Mouse (Mus musculus) embryonic facial prominence, embryonic 15.5 days (tissue): ENCODE data around the gene Kdelr2. TPM values are rescaled to one million over a fixed set of nuclear protein-coding genes. Genes with fewer than 3 reads are reported as not detected.

ENCODE experiments used
- ATAC-seq: fragments of 200-750 bp; cut with Nextera tagmentation; 2 replicates; pipeline ENCODE4 v1.8.0; 2017; ENCODE audit warnings: low read depth, moderate TSS enrichment; ENCODE audit not compliant: insufficient number of reproducible peaks, low FRiP score, low TSS enrichment
- H3K27ac ChIP-seq: fragments of 300-500 bp; sonication (generic); replicated peaks from 2 replicates; pipeline ENCODE4 v1.5.1; 2015; ENCODE audit warnings: mild to moderate bottlenecking, inconsistent platforms
- H3K27me3 ChIP-seq: fragments of 300-500 bp; sonication (generic); 2 replicates; pipeline ENCODE4 v1.6.1; 2015; ENCODE audit warnings: inconsistent platforms
- H3K36me3 ChIP-seq: fragments of 300-500 bp; sonication (generic); 2 replicates; pipeline ENCODE4 v1.6.1; 2015; ENCODE audit warnings: mild to moderate bottlenecking, inconsistent platforms
- H3K4me1 ChIP-seq: fragments of 300-500 bp; sonication (generic); 2 replicates; pipeline ENCODE4 v1.6.1; 2015; ENCODE audit warnings: inconsistent platforms
- H3K4me2 ChIP-seq: fragments of 300-500 bp; sonication (generic); replicated peaks from 2 replicates; pipeline ENCODE4 v1.6.1; 2015; ENCODE audit warnings: mild to moderate bottlenecking, inconsistent platforms
- H3K4me3 ChIP-seq: fragments of 300-500 bp; sonication (generic); replicated peaks from 2 replicates; pipeline ENCODE4 v1.5.1; 2015; ENCODE audit warnings: mild to moderate bottlenecking, inconsistent platforms
- H3K9ac ChIP-seq: fragments of 300-500 bp; sonication (generic); 2 replicates; pipeline ENCODE4 v1.6.1; 2015; ENCODE audit warnings: inconsistent platforms
- H3K9me3 ChIP-seq: fragments of 300-500 bp; sonication (generic); replicated peaks from 2 replicates; pipeline ENCODE4 v1.6.1; 2016; ENCODE audit warnings: inconsistent platforms
- WGBS: fragments of 180-500 bp; shearing (Covaris S2); methylation state at CpG from one replicate; pipeline ENCODE4 v1.1.7; 2015; 5-methylcytosine and 5-hydroxymethylcytosine counted together
- polyA plus RNA-seq: library from polyadenylated mRNA; unstranded; fragments of >200 nt; fragmentation: Nextera tagmentation; extraction: Ambion mirVana; gene quantifications from 2 replicates; pipeline ENCODE4 v1.2.1, GENCODE M21; 2015

Kdelr2 gene
- polyA plus RNA-seq, 1 experiment from 2014 or later, result 417 TPM

DNA sequence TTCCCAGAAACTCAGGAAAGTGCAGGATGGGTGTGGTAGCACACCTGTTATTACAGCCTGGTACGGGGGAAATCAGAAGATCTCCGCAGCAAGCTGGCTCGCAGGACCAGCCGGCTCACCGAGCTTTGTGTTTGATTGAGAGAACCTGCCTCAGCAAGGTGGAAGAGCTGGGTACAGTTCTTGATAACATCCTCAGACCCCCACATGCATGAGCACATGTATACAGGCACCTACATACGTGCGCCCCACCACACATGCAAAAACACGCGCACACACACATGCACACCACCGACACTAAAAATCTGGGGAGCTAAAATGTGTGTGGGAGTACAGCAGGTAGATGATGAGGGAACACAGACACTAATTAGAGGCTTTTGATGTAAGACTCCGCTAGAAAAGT is 60.0 kb downstream of the Kdelr2 start:
- Histone ChIP-seq H3K27ac (no peak overlapping the region), H3K9me3 (no peaks in the 10 kb centered on the region), H3K9ac (peak overlapping the region; percentile 54; the same call in 1 of the 2 replicates), H3K4me1 (peaks cover 18% of the 10 kb centered on the region; the same call in 1 of the 2 replicates), H3K27me3 (no peaks in the 10 kb centered on the region), H3K36me3 (peaks cover 8% of the 10 kb centered on the region), H3K4me2 (peak overlapping the region; percentile 88), H3K4me3 (peak overlapping the region; percentile 71)
- WGBS, result 66% methylated on average over 11 of the region's 11 CpGs
- no peak for ATAC-seq

DNA sequence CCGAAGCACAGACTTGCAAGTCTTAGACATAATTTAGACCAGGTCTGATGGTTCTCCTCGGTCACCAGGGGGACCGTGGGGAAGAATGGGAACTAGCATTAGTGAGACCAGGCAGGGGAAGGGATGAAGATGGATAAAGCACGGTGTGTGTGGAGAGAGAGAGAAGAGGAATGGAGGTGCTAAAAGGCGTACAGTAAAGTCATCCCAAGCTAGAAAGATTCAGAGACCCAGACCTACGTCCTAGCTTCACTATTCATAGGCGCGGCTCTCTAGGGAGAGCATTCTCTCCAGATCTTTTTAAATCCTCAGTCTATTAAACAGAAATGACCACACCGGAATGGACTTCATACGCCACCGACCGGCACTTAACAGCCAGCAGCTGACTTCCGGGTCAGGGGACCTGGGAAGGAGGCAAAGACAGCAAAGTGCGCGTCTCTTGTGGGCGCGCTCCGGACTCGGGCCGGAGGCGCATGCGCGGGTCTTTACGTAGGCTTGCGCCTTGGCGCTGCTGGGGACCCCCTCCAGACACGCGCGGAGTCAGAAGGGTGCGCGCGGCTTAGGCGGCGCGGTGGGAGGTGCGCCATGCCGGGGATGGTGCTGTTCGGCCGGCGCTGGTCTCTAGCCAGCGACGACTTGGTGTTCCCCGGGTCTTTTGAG is 60.6 kb downstream of the Kdelr2 start, which contains the start of gene Daglb:
TSS of gene Daglb (plus strand) at position 485 of the 657 bp plus-strand sequence.
- H3K27me3 ChIP-seq, result no peaks in the 10 kb centered on the region
- peak within 1 kb of the TSS; percentile 45 for H3K27ac ChIP-seq
- H3K4me2 ChIP-seq, result peak within 1 kb of the TSS; percentile 88
- peak within 1 kb of the TSS; percentile 54 for H3K9ac ChIP-seq
- H3K4me3 ChIP-seq, result peak within 1 kb of the TSS; percentile 71
- H3K9me3 ChIP-seq, result no peaks in the 10 kb centered on the region
- H3K36me3 ChIP-seq, result peaks cover 9% of the 10 kb centered on the region
- peaks cover 18% of the 10 kb centered on the region; the same call in 1 of the 2 replicates for H3K4me1 ChIP-seq
- ATAC-seq, result peak; percentile 94
- under 1% methylated on average over 43 of the region's 43 CpGs for WGBS

DNA sequence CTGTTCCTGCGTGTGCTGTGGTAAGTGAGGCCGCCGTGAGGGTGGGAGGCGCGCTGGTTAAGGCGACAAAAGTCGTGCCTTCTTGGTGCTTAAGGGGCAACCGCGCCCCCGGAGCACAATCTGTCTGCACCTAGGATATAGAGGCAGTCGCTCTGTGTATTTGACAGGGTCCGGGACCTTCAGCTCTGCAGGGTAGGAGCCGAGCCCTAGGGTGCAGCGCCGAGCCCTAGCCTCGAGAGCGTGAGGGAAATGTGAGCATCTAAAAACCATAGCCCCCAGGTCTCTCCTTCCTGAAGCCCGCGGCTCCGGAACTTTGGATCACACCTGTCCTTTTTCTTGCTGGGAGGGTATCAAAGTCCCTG is 61.1 kb downstream of the Kdelr2 start:
- no peak; the same call in 1 of the 2 replicates for ATAC-seq
- H3K27ac ChIP-seq, result peak overlapping the region; percentile 45
- no peaks in the 10 kb centered on the region for H3K27me3 ChIP-seq
- no peaks in the 10 kb centered on the region for H3K9me3 ChIP-seq
- H3K4me2 ChIP-seq, result peak overlapping the region; percentile 88
- under 1% methylated on average over 20 of the region's 20 CpGs for WGBS
- peaks cover 18% of the 10 kb centered on the region; the same call in 1 of the 2 replicates for H3K4me1 ChIP-seq
- peak overlapping the region; percentile 54 for H3K9ac ChIP-seq
- H3K36me3 ChIP-seq, result peaks cover 9% of the 10 kb centered on the region
- peak overlapping the region; percentile 71 for H3K4me3 ChIP-seq

DNA sequence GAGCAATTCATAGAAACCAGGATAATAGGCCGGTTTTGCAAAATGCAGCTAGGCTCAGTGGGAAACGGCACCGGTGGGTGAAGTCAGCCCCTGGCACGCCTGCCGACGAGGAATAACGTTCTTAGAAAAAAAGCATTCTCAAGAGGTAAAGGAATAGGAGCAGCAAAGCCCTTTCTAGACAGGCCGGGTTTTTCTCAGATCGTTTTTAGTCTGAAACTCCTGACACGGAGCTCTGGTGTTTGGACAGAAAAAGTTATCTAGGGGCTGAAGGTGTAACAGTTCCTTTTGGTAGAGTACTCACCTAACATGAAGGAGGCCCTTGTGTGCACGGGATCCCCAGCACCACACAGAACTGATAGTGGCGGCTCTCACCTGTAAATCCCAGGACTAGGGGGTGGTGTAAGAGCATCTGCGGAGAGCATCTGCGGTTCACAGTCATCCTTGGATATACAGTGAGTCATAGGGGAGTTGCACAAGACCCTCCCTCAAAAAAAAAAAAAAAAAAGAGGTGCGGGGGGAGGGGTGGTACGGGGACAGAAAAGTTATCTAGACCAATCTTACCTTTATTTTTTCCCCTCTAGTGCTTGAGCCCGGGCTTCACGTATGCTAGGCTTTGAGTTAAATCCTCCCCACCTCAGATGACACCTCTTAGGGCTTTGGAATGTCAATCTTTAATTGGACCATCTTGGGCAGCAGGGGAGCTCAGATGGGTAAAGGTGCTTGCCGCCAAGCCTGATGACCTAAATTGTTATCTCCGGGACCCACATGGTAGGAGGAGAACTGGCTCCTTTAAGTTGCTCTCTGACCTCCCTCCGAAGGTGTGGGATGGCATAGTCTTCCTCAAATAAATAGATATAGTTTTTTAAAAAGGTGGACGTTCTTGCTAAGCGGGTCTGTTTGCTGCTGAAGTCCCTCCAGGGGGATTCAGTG is 61.8 kb downstream of the Kdelr2 start:
- ATAC-seq, result no peak
- no peak overlapping the region for H3K27ac ChIP-seq
- H3K4me2 ChIP-seq, result peak overlapping the region; percentile 88
- H3K36me3 ChIP-seq, result peaks cover 9% of the 10 kb centered on the region
- H3K4me3 ChIP-seq, result peak overlapping the region; percentile 71
- peak overlapping the region; percentile 54; the same call in 1 of the 2 replicates for H3K9ac ChIP-seq
- peaks cover 18% of the 10 kb centered on the region; the same call in 1 of the 2 replicates for H3K4me1 ChIP-seq
- no peaks in the 10 kb centered on the region for H3K9me3 ChIP-seq
- 31% methylated on average over 23 of the region's 23 CpGs for WGBS
- no peaks in the 10 kb centered on the region for H3K27me3 ChIP-seq

DNA sequence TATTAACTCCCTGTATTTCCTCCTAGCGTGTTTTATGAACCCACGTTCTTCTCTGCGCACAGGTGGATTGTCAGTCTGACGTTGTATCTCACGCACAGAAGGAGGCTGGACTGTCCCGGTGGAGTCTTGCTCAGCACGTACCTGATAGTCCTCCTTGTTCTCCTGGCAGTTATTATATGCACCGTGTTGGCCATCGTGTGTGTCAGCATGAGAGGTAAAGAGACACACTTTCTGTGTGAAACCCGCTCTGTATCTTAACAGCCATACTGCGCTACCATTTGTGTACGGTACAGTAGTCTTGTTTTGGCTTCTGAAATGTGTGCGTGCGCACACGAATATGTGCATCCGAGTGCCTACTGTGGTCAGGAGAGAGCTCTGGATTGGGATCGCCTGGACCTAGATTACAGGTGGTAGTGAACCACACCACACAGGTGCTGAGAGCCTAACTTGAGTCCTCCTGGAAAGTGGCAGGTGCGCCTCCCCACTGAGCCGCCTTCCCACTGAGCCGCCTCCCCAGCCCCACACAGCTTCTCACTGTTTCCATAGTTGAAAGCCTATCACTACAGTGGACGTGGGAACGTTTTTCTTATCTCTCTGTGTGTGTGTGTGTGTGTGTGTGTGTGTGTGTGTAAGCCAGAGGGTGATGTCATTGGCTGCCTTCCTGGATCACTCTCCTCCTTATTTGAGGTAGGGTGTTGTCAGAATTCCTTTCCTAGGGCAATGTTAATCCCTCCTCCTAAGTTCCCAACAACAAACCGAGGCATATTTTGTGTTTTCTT is 63.4 kb downstream of the Kdelr2 start:
- no peak for ATAC-seq
- no peaks in the 10 kb centered on the region for H3K9me3 ChIP-seq
- peaks cover 9% of the 10 kb centered on the region for H3K36me3 ChIP-seq
- no peak overlapping the region for H3K27ac ChIP-seq
- no peak overlapping the region for H3K4me2 ChIP-seq
- peaks cover 18% of the 10 kb centered on the region; the same call in 1 of the 2 replicates for H3K4me1 ChIP-seq
- H3K27me3 ChIP-seq, result no peaks in the 10 kb centered on the region
- no peak overlapping the region for H3K9ac ChIP-seq
- H3K4me3 ChIP-seq, result no peak overlapping the region
- 88% methylated on average over 23 of the region's 23 CpGs for WGBS

DNA sequence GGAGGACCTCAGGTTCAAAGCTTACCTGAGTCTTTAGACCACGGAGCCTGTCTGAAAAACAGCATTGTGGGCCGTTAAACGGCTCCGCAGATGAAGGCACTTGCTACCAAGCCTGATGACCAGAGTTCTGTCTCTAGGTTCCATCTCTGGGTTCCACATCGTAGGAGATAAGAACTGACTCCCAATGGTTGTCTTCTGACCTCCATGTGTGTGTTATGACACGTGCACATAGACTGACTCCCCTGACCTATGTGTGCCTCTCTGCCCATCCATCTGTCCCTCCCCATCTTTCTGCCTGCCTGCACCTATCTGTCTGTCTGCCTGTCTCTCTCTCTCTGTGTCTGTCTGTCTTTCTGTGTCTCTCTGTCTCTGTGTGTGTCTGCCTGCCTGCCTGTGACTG is 64.3 kb downstream of the Kdelr2 start:
- Histone ChIP-seq H3K4me1 (peaks cover 18% of the 10 kb centered on the region; the same call in 1 of the 2 replicates), H3K27ac (no peak overlapping the region), H3K27me3 (no peaks in the 10 kb centered on the region), H3K9ac (no peak overlapping the region), H3K36me3 (peaks cover 9% of the 10 kb centered on the region), H3K4me2 (no peak overlapping the region), H3K4me3 (no peak overlapping the region), H3K9me3 (no peaks in the 10 kb centered on the region)
- no peak for ATAC-seq
- WGBS, result 92% methylated on average over 6 of the region's 6 CpGs

DNA sequence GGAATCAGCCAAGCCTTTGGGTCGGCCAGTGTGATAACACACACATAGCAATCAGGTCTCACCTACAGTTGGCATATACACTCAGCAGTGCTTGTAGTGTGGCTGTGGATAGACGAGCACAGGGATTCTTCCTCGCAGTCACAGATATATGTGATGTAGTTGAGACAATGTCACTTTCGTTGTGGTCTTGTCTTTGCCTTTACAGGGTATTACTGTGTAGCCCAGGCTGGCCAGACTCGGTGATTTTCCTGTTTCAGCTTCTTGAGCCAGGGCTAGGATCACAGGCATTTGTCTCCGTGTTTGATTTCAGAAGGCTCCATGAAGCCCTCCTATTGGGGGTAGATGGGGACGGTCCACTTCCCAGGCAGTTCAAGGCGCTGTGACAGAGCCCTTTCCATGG is 66.0 kb downstream of the Kdelr2 start:
- peaks cover 16% of the 10 kb centered on the region for H3K36me3 ChIP-seq
- no peak overlapping the region for H3K9ac ChIP-seq
- no peak for ATAC-seq
- no peaks in the 10 kb centered on the region for H3K9me3 ChIP-seq
- no peak overlapping the region for H3K4me2 ChIP-seq
- WGBS, result 97% methylated on average over 8 of the region's 8 CpGs
- H3K4me1 ChIP-seq, result peaks cover 11% of the 10 kb centered on the region; the same call in 1 of the 2 replicates
- H3K27me3 ChIP-seq, result no peaks in the 10 kb centered on the region
- H3K4me3 ChIP-seq, result no peak overlapping the region
- no peak overlapping the region for H3K27ac ChIP-seq

DNA sequence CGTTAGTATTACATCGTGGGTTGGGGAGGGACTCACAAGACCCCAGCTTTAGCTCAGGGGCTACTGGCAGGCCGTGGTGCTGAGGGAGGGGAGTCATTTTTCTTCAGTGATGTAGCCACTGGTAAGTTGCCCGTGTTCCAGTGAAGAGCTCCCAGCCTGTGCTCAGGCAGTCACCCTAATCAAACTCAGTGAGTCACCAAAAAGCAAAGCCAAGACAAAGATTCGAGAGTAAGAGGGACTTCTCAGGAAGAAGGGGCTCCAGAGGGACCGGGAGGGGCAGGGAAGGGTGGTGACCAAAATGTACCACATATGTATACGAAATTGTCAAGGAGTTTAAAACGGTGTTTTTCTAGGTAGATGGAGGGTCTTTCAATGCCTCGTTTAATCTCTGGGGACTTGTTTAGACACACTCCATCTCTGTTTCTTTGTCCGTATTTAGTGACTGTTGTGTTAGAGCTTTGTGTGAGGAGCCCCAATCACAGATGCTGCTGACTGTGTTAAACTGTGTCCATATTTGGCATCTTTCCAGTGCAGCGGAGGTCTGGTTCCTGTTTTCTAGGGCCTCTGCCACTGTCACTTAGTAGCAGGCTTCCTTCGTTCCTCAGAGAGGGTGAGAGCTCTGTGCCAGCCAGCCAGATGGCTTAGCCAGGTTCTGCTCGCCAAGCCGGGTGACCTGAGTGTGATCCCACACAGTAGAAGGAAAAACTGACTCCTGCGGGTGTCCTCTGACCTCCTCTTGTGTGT is 67.0 kb downstream of the Kdelr2 start:
- no peak for ATAC-seq
- H3K4me1 ChIP-seq, result peaks cover 4% of the 10 kb centered on the region; the same call in 1 of the 2 replicates
- H3K9me3 ChIP-seq, result no peaks in the 10 kb centered on the region
- H3K4me3 ChIP-seq, result no peak overlapping the region
- WGBS, result 68% methylated on average over 15 of the region's 15 CpGs
- H3K36me3 ChIP-seq, result peaks cover 22% of the 10 kb centered on the region
- no peaks in the 10 kb centered on the region for H3K27me3 ChIP-seq
- no peak overlapping the region for H3K4me2 ChIP-seq
- no peak overlapping the region for H3K27ac ChIP-seq
- no peak overlapping the region for H3K9ac ChIP-seq

DNA sequence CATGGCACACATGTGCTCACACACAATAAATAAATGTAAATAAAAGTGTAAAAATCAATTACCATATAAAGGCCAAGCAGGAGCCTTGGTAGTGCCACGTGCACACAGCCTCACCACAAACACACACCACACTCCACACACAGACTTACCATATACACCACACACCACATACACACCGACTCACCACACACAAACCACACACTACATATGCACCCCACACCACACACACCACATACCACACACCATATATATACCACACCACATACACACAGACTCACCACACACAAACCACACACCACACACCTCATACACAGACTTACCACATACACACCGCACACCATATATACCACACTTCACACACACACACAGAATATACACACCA is 67.5 kb downstream of the Kdelr2 start:
- ATAC-seq, result peak; percentile 37; the same call in 1 of the 2 replicates
- Histone ChIP-seq H3K36me3 (peaks cover 28% of the 10 kb centered on the region), H3K27ac (no peak overlapping the region), H3K4me2 (no peak overlapping the region), H3K9me3 (no peaks in the 10 kb centered on the region), H3K27me3 (no peaks in the 10 kb centered on the region), H3K9ac (no peak overlapping the region), H3K4me3 (no peak overlapping the region), H3K4me1 (no peaks in the 10 kb centered on the region)
- WGBS, result 93% methylated on average over 3 of the region's 3 CpGs
